In the genomic region with DNA sequence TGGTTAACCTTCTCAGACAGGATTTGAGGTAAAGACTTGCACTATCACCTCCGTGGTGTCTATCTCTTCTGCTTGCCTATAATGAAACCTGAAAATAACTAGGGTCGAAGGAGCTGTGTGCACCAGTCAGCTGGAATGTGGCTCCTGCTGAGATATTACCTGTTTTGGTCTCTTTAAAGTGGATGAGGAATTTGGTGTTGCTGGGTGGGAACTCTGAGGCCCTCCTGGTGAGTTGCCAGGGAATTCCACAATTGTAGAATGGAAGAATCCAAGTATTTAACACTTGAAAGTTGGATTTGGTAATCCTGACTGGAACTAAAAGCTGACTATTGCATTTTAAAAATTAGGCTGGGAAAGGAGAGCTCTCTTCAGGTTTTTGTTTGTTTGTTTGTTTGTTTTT, we compare ENCODE assay signal across 19 mouse cellular contexts. TPM values are rescaled to one million over a fixed set of nuclear protein-coding genes. Genes with fewer than 3 reads are reported as not detected.
DNase-seq lines count a peak whose midpoint lies in the region; ATAC-seq lines count a peak whose summit lies in the region.
"Had no signal": no experiment of that assay in that cellular context is flagged by ENCODE, and none has a peak within 500 bp of the region (broad histone marks: within the 10 kb centered on the region; RNA-seq: fewer than 3 reads in every experiment).

No protein-coding gene starts in this region.

- no peaks in the 10 kb centered on the region for H3K9me3 ChIP-seq in kidney, embryonic 14.5 days (ENCODE audit: control insufficient read depth, low read length)
- H3K9me3 ChIP-seq in lung, embryonic 16.5 days (ENCODE audit: control insufficient read depth, low read length) = peaks cover 4% of the 10 kb centered on the region; the same call in 1 of the 2 replicates
- H3K9me3 ChIP-seq: forebrain, embryonic 12.5 days; G1E; heart, embryonic 12.5 days; hindbrain, embryonic 10.5 days; midbrain, embryonic 12.5 days had no signal

- H3K9ac ChIP-seq in kidney, embryonic 14.5 days (ENCODE audit: low read depth, low read length) = no peak overlapping the region
- no peak overlapping the region for H3K9ac ChIP-seq in lung, embryonic 16.5 days (ENCODE audit: low read length)
- H3K9ac ChIP-seq: forebrain, embryonic 12.5 days; heart, embryonic 12.5 days; midbrain, embryonic 12.5 days had no signal

- no peaks in the 10 kb centered on the region for H3K36me3 ChIP-seq in kidney, embryonic 14.5 days (ENCODE audit: control insufficient read depth, insufficient read depth, low read length)
- no peaks in the 10 kb centered on the region for H3K36me3 ChIP-seq in lung, embryonic 16.5 days (ENCODE audit: control insufficient read depth, insufficient read depth, low read length)
- H3K36me3 ChIP-seq: forebrain, embryonic 12.5 days; G1E; heart, embryonic 12.5 days; hindbrain, embryonic 10.5 days; midbrain, embryonic 12.5 days had no signal

- no peaks in the 10 kb centered on the region for H3K4me1 ChIP-seq in kidney, embryonic 14.5 days (ENCODE audit: control insufficient read depth, insufficient read depth, low read length)
- peaks cover 3% of the 10 kb centered on the region; the same call in 1 of the 2 replicates for H3K4me1 ChIP-seq in lung, embryonic 16.5 days (replicated peaks; ENCODE audit: control insufficient read depth, insufficient read depth, low read length)

- H3K27me3 ChIP-seq in kidney, embryonic 14.5 days (ENCODE audit: control insufficient read depth, insufficient read depth, low read length) = no peaks in the 10 kb centered on the region
- H3K27me3 ChIP-seq in lung, embryonic 16.5 days (ENCODE audit: control insufficient read depth, insufficient read depth, low read depth, low read length) = no peaks in the 10 kb centered on the region
- H3K27me3 ChIP-seq: forebrain, embryonic 12.5 days; heart, embryonic 12.5 days; midbrain, embryonic 12.5 days had no signal

- no peak for ATAC-seq in kidney, embryonic 14.5 days (ENCODE audit: low FRiP score, low TSS enrichment)
- peak; percentile 52; the same call in 1 of the 2 replicates for ATAC-seq in lung, embryonic 16.5 days (ENCODE audit: low read depth)

- H3K4me2 ChIP-seq in kidney, embryonic 14.5 days (replicated peaks; ENCODE audit: low read depth, low read length) = no peak overlapping the region
- H3K4me2 ChIP-seq in lung, embryonic 16.5 days (ENCODE audit: low read depth, low read length) = no peak overlapping the region
- H3K4me2 ChIP-seq: forebrain, embryonic 12.5 days; heart, embryonic 12.5 days; midbrain, embryonic 12.5 days had no signal

- peak; percentile 42 for DNase-seq in kidney, adult 11 months
- peak; percentile 66 for DNase-seq in ES-CJ7 (ENCODE audit: low read depth, low spot score)
- peak; percentile 94 for DNase-seq in R1 (ENCODE audit: low read depth, low spot score)
- no peak for DNase-seq in left cerebral cortex, adult 8-10 months (ENCODE audit: low spot score in 2 of 2)
- no peak for DNase-seq in embryo, embryonic 10 days (ENCODE audit: low spot score)
- DNase-seq in spleen, postnatal 36 days (ENCODE audit: low spot score in 2 of 2) = no peak
- DNase-seq: adrenal gland, postnatal 14 days; cerebellum, adult 11-12 months; gastrocnemius, postnatal 25 days; thymus, postnatal 36 days had no signal

- no peak overlapping the region for H3K27ac ChIP-seq in kidney, embryonic 14.5 days (ENCODE audit: low read depth, low read length)
- no peak overlapping the region for H3K27ac ChIP-seq in lung, embryonic 16.5 days (ENCODE audit: low read length)
- H3K27ac ChIP-seq: forebrain, embryonic 12.5 days; hindbrain, embryonic 10.5 days; macrophage; midbrain, embryonic 12.5 days had no signal

- 55% methylated on average over 2 of the region's 2 CpGs for WGBS in kidney, embryonic 14.5 days
- WGBS in lung, embryonic 16.5 days = 28% methylated on average over 2 of the region's 2 CpGs

- no peak overlapping the region for H3K4me3 ChIP-seq in kidney, embryonic 14.5 days (ENCODE audit: low read length)
- H3K4me3 ChIP-seq in lung, embryonic 16.5 days (ENCODE audit: low read length) = no peak overlapping the region
- H3K4me3 ChIP-seq: forebrain, embryonic 12.5 days; heart, embryonic 12.5 days; hindbrain, embryonic 10.5 days; midbrain, embryonic 12.5 days had no signal

RNA-seq across cellular contexts. Expression of a gene that starts 6.6 kb away (rescaled TPM):
- polyA plus RNA-seq in kidney, embryonic 14.5 days (2014; fragmentation: Nextera tagmentation; extraction: Ambion mirVana) = 115 and 180 TPM in 2 replicates
- polyA plus RNA-seq in lung, embryonic 16.5 days (2015; fragmentation: Nextera tagmentation; extraction: Ambion mirVana) = 146 and 158 TPM in 2 replicates
- 10 to 100 TPM; 78.9 to 93.4 (median 89.9) TPM for total RNA-seq in left cerebral cortex, adult 8-10 months (2022)

RNA-seq across cellular contexts. Expression of a gene that starts 19.7 kb away (rescaled TPM):
- polyA plus RNA-seq in kidney, embryonic 14.5 days (2014; fragmentation: Nextera tagmentation; extraction: Ambion mirVana) = 12.2 and 22.0 TPM in 2 replicates
- 27.6 and 28.1 TPM in 2 replicates for polyA plus RNA-seq in lung, embryonic 16.5 days (2015; fragmentation: Nextera tagmentation; extraction: Ambion mirVana)
- 10 to 100 TPM; 42.5 to 54.8 (median 50.8) TPM for total RNA-seq in left cerebral cortex, adult 8-10 months (2022)

RNA-seq across cellular contexts. Expression of a gene that starts 56.7 kb away (rescaled TPM):
- 5.4 and 6.3 TPM in 2 replicates for polyA plus RNA-seq in kidney, embryonic 14.5 days (2014; fragmentation: Nextera tagmentation; extraction: Ambion mirVana)
- polyA plus RNA-seq in lung, embryonic 16.5 days (2015; fragmentation: Nextera tagmentation; extraction: Ambion mirVana) = 20.3 and 22.9 TPM in 2 replicates
- total RNA-seq in left cerebral cortex, adult 8-10 months (2022) = under 1 TPM; 0.52 to 0.93 (median 0.70) TPM
- total RNA-seq: common myeloid progenitor, adult 5-6 weeks had no signal
- polyA plus RNA-seq: G1E, macrophage had no signal

Comparison
In these comparisons a context has a peak if more than half of its experiments do, and no peak if none do; other contexts are left out.
1. DNase-seq: peak in kidney, adult 11 months (single experiment), ES-CJ7 (single experiment) and R1 (single experiment); none in left cerebral cortex, adult 8-10 months (0 of 2), embryo, embryonic 10 days (single experiment) and spleen, postnatal 36 days (0 of 2).